Mouse (Mus musculus) midbrain, postnatal 0 days (tissue): Measurements from ENCODE around the gene Coro6. TPM values are rescaled to one million over a fixed set of nuclear protein-coding genes. Genes with fewer than 3 reads are reported as not detected.

ENCODE experiments used
- ATAC-seq: fragments of 200-750 bp; cut with Nextera tagmentation; 2 replicates; pipeline ENCODE4 v1.8.0; 2017; ENCODE audit warnings: moderate number of reproducible peaks, mild to moderate bottlenecking, moderate TSS enrichment, moderate library complexity; ENCODE audit not compliant: low FRiP score
- DNase-seq: peaks from one replicate; pipeline ENCODE4 v3.0.0-alpha.2; 2015; ENCODE audit warnings: low spot score
- H3K27ac ChIP-seq: fragments of 300-500 bp; sonication (generic); 2 replicates; pipeline ENCODE4 v1.5.1; 2014; ENCODE audit warnings: low read depth, mild to moderate bottlenecking, low read length, mixed read lengths
- H3K27me3 ChIP-seq: fragments of 300-500 bp; sonication (generic); 2 replicates; pipeline ENCODE4 v1.6.1; 2014; ENCODE audit warnings: low read length, control low read depth, mixed read lengths; ENCODE audit not compliant: insufficient read depth
- H3K36me3 ChIP-seq: fragments of 300-500 bp; sonication (generic); 2 replicates; pipeline ENCODE4 v1.6.1; 2014; ENCODE audit warnings: low read length, control low read depth, mixed read lengths; ENCODE audit not compliant: insufficient read depth
- H3K4me1 ChIP-seq: fragments of 300-500 bp; sonication (generic); 2 replicates; pipeline ENCODE4 v1.6.1; 2014; ENCODE audit warnings: mild to moderate bottlenecking, control low read depth, antibody characterized with exemption, low read length, mixed read lengths; ENCODE audit not compliant: insufficient read depth
- H3K4me2 ChIP-seq: fragments of 300-500 bp; sonication (generic); 2 replicates; pipeline ENCODE4 v1.6.1; 2014; ENCODE audit warnings: low read depth, mild to moderate bottlenecking, low read length, mixed read lengths; ENCODE audit not compliant: poor library complexity, severe bottlenecking
- H3K4me3 ChIP-seq: fragments of 300-500 bp; sonication (generic); 2 replicates; pipeline ENCODE4 v1.5.1; 2014; ENCODE audit warnings: low read depth, mild to moderate bottlenecking, low read length, moderate library complexity
- H3K9ac ChIP-seq: fragments of 300-500 bp; sonication (generic); replicated peaks from 2 replicates; pipeline ENCODE4 v1.6.1; 2014; ENCODE audit warnings: mild to moderate bottlenecking, low read length, moderate library complexity, mixed read lengths; ENCODE audit not compliant: poor library complexity, severe bottlenecking
- H3K9me3 ChIP-seq: fragments of 300-500 bp; sonication (generic); 2 replicates; pipeline ENCODE4 v1.6.1; 2016; ENCODE audit warnings: low read length, control low read depth
- CTCF ChIP-seq: IDR thresholded peaks from 2 replicates; pipeline ENCODE4 v1.5.1; 2016; ENCODE audit warnings: antibody characterized with exemption, mild to moderate bottlenecking
- WGBS: fragments of 180-500 bp; shearing (Covaris S2); extraction: QIAGEN DNeasy Blood & Tissue Kit; methylation state at CpG from one replicate; pipeline ENCODE4 v1.1.7; 2014; 5-methylcytosine and 5-hydroxymethylcytosine counted together
- polyA plus RNA-seq: library from polyadenylated mRNA; unstranded; fragments of >200 nt; fragmentation: Nextera tagmentation; extraction: Ambion mirVana; gene quantifications from 2 replicates; pipeline ENCODE4 v1.2.1, GENCODE M21; 2015
- total RNA-seq: library from RNA; depleted of rRNA; stranded (reverse); fragments of >200 nt; gene quantifications from 2 replicates; pipeline ENCODE4 v1.2.3, GENCODE M21; 2014

The Coro6 gene
- total and polyA plus RNA-seq, 2 experiments from 2014 or later, result 0.65 to 2.2 TPM

DNA sequence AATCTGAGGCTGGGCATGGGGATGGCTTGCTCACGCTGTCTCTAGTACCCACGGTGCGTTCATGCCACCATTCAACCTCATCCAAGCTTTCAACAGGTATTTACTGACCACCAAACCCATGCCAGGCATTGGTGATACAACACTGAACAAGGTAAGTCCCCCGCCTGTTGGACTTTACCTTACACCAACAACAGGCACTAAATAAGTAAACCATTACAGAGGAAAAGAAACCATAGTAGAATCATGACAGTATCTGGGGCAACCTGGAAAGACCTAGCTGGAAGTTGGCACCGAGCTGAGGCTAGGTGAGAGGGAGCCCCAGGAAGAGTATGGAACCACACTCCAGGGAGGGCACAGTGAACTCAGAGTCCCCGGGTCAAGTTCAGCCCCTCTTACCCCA lies 14.7 kb downstream of the Coro6 start:
- TF ChIP-seq CTCF, result no peak
- Histone ChIP-seq H3K27ac (no peak overlapping the region), H3K9me3 (no peaks in the 10 kb centered on the region), H3K36me3 (peaks cover 28% of the 10 kb centered on the region), H3K9ac (no peak overlapping the region), H3K4me3 (no peak overlapping the region), H3K4me1 (no peaks in the 10 kb centered on the region; the same call in 1 of the 2 replicates), H3K4me2 (no peak overlapping the region), H3K27me3 (no peaks in the 10 kb centered on the region)
- ATAC-seq, result no peak
- 92% methylated on average over 6 of the region's 6 CpGs for WGBS
- DNase-seq, result no peak

DNA sequence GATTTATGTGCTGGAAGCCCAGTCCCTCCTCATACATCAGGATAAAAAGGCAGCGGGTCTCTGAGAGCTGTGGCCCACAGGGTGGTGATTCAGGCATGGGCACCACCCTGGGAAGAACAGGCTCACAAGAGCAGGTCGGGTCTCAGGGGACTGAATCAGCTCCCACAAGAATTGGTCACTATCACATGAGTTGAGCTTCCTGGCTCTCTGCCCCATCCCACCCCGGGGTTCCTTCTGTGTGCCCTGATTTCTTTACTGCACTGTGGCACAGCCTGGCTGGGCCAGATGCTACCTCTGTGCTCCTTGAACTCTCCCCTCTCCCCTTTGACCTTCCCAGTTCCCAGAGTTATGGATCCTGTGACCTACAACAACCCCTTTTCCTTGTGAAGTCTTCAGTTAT lies 20.8 kb downstream of the Coro6 start:
- DNase-seq, result no peak
- no peak overlapping the region for H3K4me2 ChIP-seq
- H3K9me3 ChIP-seq, result no peaks in the 10 kb centered on the region
- TF ChIP-seq CTCF, result no peak
- no peak for ATAC-seq
- H3K27ac ChIP-seq, result no peak overlapping the region
- H3K4me1 ChIP-seq, result peaks cover 27% of the 10 kb centered on the region; the same call in 1 of the 2 replicates
- H3K9ac ChIP-seq, result no peak overlapping the region
- 78% methylated on average over 3 of the region's 3 CpGs for WGBS
- H3K27me3 ChIP-seq, result no peaks in the 10 kb centered on the region
- no peaks in the 10 kb centered on the region for H3K36me3 ChIP-seq
- H3K4me3 ChIP-seq, result no peak overlapping the region

DNA sequence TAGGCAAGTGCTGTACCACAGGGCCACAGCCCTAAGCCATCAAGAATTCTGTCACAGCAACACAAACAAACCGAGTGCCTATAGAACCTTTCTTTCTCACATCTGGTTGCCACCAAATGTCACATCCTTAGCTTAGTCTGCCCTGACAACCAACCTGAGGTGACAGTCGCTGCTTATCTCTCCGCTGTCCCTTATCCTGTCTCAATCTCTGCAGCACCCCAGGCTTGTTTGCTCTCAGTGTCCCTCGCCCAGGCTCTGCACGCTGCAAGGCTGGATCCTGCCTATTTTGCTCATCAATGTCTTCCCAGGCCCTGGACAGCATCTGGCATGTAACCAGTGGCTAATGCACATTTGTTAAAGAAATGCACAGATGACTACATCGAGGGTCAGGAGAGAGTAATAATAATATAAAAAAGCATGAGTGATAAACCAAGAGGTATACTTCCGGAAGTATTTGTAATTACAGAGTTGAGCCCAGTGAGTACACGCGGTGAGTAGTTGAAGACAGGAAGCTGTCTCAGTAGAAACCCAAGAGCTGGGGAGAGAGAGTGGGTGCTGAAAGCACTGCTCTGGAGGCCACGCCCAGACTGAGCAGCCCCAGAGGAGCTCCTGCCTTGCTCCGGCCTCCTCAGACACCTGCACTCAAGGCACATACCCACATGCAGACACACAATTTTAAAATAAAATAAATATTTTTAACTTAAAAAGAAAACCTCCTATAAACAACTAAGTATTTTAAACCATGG lies 21.5 kb downstream of the Coro6 start:
- no peak overlapping the region for H3K4me3 ChIP-seq
- no peaks in the 10 kb centered on the region for H3K9me3 ChIP-seq
- no peaks in the 10 kb centered on the region for H3K36me3 ChIP-seq
- DNase-seq (no peak), ATAC-seq (no peak)
- H3K4me2 ChIP-seq, result no peak overlapping the region
- 76% methylated on average over 11 of the region's 11 CpGs for WGBS
- H3K27ac ChIP-seq, result no peak overlapping the region
- TF ChIP-seq CTCF, result no peak
- no peak overlapping the region for H3K9ac ChIP-seq
- peaks cover 28% of the 10 kb centered on the region; the same call in 1 of the 2 replicates for H3K4me1 ChIP-seq
- no peaks in the 10 kb centered on the region for H3K27me3 ChIP-seq

DNA sequence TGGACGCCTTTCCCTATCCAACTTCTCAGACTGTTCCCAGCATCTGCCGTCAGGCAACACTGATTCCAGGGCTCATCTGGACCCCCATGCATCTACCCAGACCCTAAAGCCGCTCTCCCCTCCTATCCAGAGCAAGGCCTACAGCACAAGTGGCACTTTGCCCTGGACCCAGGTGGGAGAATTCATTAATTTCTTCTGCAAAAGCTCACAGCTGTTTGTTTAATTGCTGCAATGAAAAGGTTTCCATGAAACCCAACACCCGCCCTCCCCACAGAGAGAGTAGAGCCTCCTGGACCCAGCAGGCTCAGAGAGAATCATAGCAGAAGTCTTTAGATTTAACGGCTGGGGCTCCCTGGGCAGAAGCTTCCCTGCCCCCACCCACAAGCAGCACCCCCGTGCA lies 23.0 kb downstream of the Coro6 start:
- Histone ChIP-seq H3K36me3 (no peaks in the 10 kb centered on the region), H3K4me3 (no peak overlapping the region), H3K27me3 (no peaks in the 10 kb centered on the region), H3K27ac (no peak overlapping the region), H3K9me3 (no peaks in the 10 kb centered on the region), H3K9ac (no peak overlapping the region), H3K4me2 (0 out of 2 replicates have a peak overlapping the region, but pooled peaks have one; percentile 6), H3K4me1 (peaks cover 28% of the 10 kb centered on the region; the same call in 1 of the 2 replicates)
- 46% methylated on average over 6 of the region's 6 CpGs for WGBS
- DNase-seq, result peak; percentile 56
- ATAC-seq, result no peak
- no peak for TF ChIP-seq CTCF

DNA sequence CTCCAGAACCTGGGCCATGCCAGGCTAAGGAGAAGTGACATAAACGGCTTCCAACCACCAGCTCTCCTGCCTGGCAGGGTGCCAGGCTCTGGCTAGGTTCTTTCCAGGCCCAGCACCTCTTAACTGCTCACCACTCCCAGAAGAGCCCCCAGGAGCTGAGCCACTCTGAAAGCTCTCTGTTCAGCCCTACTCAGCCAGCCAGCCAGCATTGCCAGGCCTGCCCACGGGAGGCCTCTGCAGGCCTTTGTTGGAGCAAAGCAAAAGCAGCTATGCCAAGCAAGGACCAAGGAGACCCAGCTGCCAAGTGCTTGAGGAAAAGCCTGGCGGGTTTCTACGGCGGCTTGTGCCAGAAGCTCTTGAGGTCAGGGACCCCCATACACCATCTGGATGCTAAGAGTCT lies 24.6 kb downstream of the Coro6 start:
- peak overlapping the region; percentile 30; the same call in 1 of the 2 replicates for H3K9ac ChIP-seq
- H3K4me2 ChIP-seq, result peak overlapping the region; percentile 86
- WGBS, result 38% methylated on average over 5 of the region's 5 CpGs
- peak; percentile 38; the same call in 1 of the 2 replicates for TF ChIP-seq CTCF
- no peaks in the 10 kb centered on the region for H3K36me3 ChIP-seq
- no peaks in the 10 kb centered on the region for H3K9me3 ChIP-seq
- H3K4me3 ChIP-seq, result peak overlapping the region; percentile 14; the same call in 1 of the 2 replicates
- H3K4me1 ChIP-seq, result peaks cover 33% of the 10 kb centered on the region; the same call in 1 of the 2 replicates
- peak overlapping the region; percentile 32; the same call in 1 of the 2 replicates for H3K27ac ChIP-seq
- H3K27me3 ChIP-seq, result no peaks in the 10 kb centered on the region
- peak; percentile 86 for DNase-seq
- ATAC-seq, result no peak
